Mouse (Mus musculus) embryonic facial prominence, embryonic 10.5 days (tissue): ENCODE results near the gene Pdgfa. TPM values are rescaled to one million over a fixed set of nuclear protein-coding genes. Genes with fewer than 3 reads are reported as not detected.

ENCODE experiments used
- DNase-seq: peaks from one replicate; pipeline ENCODE4 v3.0.0-alpha.2; 2017; ENCODE audit warnings: low spot score
- H3K27ac ChIP-seq: fragments of 300-500 bp; sonication (generic); replicated peaks from 2 replicates; pipeline ENCODE4 v1.5.1; 2016; ENCODE audit warnings: mild to moderate bottlenecking
- H3K27me3 ChIP-seq: fragments of 300-500 bp; sonication (generic); replicated peaks from 2 replicates; pipeline ENCODE4 v1.6.1; 2016; ENCODE audit warnings: low read depth, mild to moderate bottlenecking; ENCODE audit not compliant: poor library complexity, severe bottlenecking
- H3K36me3 ChIP-seq: fragments of 300-500 bp; sonication (generic); replicated peaks from 2 replicates; pipeline ENCODE4 v1.6.1; 2016; ENCODE audit warnings: mild to moderate bottlenecking, moderate library complexity
- H3K4me1 ChIP-seq: fragments of 300-500 bp; sonication (generic); 2 replicates; pipeline ENCODE4 v1.6.1; 2016
- H3K4me3 ChIP-seq: fragments of 300-500 bp; sonication (generic); 2 replicates; pipeline ENCODE4 v1.5.1; 2016; ENCODE audit warnings: mild to moderate bottlenecking, moderate library complexity
- H3K9me3 ChIP-seq: fragments of 300-500 bp; sonication (generic); 2 replicates; pipeline ENCODE4 v1.6.1; 2016; ENCODE audit warnings: mild to moderate bottlenecking
- WGBS: fragments of 180-500 bp; shearing (Covaris S2); methylation state at CpG from one replicate; pipeline ENCODE4 v1.1.7; 2016; 5-methylcytosine and 5-hydroxymethylcytosine counted together
- polyA plus RNA-seq: library from polyadenylated mRNA; unstranded; fragments of >200 nt; fragmentation: Nextera tagmentation; extraction: Ambion mirVana; gene quantifications from 2 replicates; pipeline ENCODE4 v1.2.1, GENCODE M21; 2016

Pdgfa gene
- polyA plus RNA-seq, 1 experiment from 2014 or later = 30.8 TPM

DNA sequence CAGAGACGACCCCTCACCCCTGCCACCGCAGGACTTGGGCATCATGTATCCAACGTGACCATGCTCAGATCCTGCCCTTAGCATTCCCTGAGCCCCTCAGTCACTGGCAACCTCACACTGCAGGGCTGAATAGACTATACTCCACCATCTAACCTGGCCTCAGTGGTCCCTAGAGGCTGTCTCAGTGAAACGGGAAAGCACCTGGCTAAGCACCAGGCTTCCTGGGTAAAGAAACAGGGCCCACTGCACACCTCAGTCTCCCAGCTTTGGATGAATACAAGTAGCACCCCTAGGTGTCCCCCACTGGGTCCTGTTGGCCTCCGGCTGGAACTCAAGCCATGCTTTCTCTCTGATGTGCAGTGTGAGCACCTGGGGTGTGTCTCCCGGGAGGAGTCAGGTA, 23.7 kb downstream of the Pdgfa start:
- DNase-seq = no peak
- Histone ChIP-seq H3K27ac (no peak overlapping the region), H3K36me3 (peaks cover 18% of the 10 kb centered on the region), H3K27me3 (no peaks in the 10 kb centered on the region), H3K4me1 (peaks cover 10% of the 10 kb centered on the region), H3K4me3 (no peak overlapping the region), H3K9me3 (no peaks in the 10 kb centered on the region)
- WGBS = 87% methylated on average over 6 of the region's 6 CpGs

DNA sequence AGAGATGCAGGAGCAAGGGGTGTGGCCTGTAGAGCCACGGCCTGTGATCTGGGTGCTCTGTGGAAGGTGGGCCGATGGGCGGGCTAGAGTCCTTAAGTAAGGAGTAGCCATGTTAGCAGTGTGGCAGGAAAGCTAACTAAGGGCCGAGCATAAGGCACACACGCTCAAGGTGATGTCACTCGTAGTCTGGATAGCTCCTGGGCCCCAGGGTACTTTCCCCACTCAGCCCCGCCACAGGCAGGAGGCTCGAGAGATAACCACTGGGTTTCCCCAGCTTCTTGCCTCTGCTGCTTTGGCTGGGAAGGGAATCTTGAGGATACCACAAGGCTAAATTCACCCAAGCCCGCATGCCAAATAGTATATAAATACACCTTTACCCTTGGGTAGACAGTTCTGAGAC, 25.8 kb downstream of the Pdgfa start:
- 80% methylated on average over 9 of the region's 9 CpGs for WGBS
- H3K4me3 ChIP-seq = no peak overlapping the region
- H3K27me3 ChIP-seq = no peaks in the 10 kb centered on the region
- H3K4me1 ChIP-seq = peaks cover 4% of the 10 kb centered on the region; the same call in 1 of the 2 replicates
- no peak overlapping the region for H3K27ac ChIP-seq
- H3K36me3 ChIP-seq = peaks cover 7% of the 10 kb centered on the region
- DNase-seq = no peak
- H3K9me3 ChIP-seq = no peaks in the 10 kb centered on the region

DNA sequence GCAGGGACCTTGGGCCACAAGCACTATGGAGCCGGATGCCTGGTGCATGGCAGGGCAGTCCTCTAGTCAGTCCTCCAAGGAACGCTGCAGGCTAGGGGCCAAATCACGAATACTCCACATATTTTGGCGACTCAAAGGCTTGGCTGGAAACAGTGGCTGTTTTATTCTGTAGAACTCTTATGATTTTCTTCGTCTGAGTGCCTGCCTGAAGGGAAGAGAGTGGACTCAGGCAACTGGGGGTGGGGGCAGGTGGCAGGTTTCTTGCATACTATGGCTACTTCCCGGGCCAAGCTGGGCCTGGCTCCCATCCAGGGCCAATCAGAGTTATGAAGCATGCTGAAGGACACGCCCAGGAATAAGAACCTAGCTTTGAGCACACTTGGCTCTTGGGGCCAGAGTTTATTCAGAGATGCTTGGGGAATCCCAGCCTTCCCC, 27.1 kb downstream of the Pdgfa start:
- no peak overlapping the region for H3K4me3 ChIP-seq
- H3K27me3 ChIP-seq = no peaks in the 10 kb centered on the region
- DNase-seq = no peak
- 68% methylated on average over 7 of the region's 7 CpGs for WGBS
- no peaks in the 10 kb centered on the region for H3K9me3 ChIP-seq
- H3K36me3 ChIP-seq = no peaks in the 10 kb centered on the region
- H3K4me1 ChIP-seq = peaks cover 16% of the 10 kb centered on the region
- no peak overlapping the region for H3K27ac ChIP-seq

DNA sequence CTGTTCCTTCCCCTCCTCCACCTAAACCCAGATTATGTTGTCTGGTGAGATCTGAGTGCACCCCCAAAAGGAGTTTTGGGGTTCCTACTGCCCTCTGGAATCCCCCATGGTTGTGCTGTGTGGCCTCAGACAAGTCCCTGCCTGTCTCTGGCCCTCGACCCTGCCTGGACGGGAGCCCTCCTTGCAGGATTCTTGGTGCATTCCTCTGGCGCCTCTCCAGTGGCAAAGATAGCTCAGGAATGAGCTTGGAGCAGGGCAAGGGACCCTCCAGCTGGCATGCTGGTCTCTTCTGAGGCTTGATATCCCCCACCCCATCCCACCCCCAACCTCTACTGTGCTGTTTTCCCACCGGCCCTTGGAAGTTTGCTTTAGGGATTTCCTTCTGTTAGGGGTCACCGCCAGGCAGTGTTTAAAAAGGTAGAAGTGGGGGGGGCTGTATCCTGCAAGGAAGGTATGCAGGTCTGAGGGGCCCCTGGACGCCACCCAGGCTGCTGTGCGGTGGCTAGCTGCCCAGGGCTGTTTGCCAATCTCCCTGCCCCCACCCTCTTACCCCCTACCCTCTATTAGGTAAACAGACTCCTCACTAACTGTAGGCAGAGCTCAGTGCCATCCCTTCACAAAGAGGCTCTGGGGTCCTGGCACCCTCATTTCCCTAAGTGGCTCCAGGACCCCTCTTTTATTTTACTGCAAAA, 31.0 kb downstream of the Pdgfa start:
- Histone ChIP-seq H3K9me3 (no peaks in the 10 kb centered on the region), H3K4me1 (peaks cover 16% of the 10 kb centered on the region), H3K36me3 (no peaks in the 10 kb centered on the region), H3K27ac (no peak overlapping the region; the same call in 1 of the 2 replicates), H3K27me3 (no peaks in the 10 kb centered on the region), H3K4me3 (no peak overlapping the region)
- WGBS = 36% methylated on average over 7 of the region's 7 CpGs
- no peak for DNase-seq

DNA sequence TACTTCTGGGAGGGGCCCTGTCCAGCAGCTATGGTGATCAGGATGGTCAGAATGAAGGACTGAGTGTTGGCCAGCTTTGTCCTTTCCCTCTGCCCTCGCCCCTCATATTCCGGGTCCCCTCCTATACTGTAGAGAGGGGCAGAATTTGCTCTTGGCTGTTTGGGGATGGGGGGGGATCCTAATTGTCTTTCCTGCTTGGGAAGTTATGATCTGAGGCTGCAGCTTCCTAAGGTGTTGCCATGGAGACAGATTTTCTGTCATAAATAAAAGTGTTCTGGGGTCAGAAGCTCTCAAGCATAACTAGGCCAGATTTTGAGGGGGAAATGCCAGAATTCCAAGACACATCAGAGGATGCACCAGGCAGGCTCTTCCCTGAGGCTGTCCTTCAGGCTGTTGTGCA, 31.6 kb downstream of the Pdgfa start:
- no peak overlapping the region for H3K4me3 ChIP-seq
- WGBS = 76% methylated on average over 2 of the region's 2 CpGs
- no peak for DNase-seq
- H3K4me1 ChIP-seq = peaks cover 16% of the 10 kb centered on the region
- no peaks in the 10 kb centered on the region for H3K27me3 ChIP-seq
- no peaks in the 10 kb centered on the region for H3K9me3 ChIP-seq
- no peak overlapping the region for H3K27ac ChIP-seq
- H3K36me3 ChIP-seq = no peaks in the 10 kb centered on the region

DNA sequence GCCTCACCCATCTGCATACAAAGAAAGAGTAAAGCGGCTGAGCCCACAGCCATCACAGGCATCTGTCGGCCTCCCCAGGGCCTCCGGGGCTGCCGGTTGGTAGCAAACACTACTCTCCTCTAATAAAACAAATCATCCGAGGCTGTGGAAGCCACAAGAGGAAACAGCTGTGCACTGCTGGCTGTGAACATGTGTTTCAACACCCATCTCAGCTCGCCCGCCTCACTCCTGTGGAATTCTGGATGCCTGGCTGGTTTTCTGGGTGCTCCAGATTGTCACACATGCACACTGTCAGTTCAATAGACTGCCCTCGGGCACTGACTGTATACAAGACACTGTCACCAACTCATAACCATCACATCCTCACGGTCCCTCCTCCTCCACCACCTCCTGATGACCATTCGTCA, 40.7 kb downstream of the Pdgfa start:
- Histone ChIP-seq H3K27me3 (no peaks in the 10 kb centered on the region), H3K36me3 (no peaks in the 10 kb centered on the region), H3K9me3 (no peaks in the 10 kb centered on the region), H3K4me3 (no peak overlapping the region), H3K4me1 (peaks cover 36% of the 10 kb centered on the region), H3K27ac (no peak overlapping the region)
- DNase-seq = no peak
- 65% methylated on average over 10 of the region's 10 CpGs for WGBS

DNA sequence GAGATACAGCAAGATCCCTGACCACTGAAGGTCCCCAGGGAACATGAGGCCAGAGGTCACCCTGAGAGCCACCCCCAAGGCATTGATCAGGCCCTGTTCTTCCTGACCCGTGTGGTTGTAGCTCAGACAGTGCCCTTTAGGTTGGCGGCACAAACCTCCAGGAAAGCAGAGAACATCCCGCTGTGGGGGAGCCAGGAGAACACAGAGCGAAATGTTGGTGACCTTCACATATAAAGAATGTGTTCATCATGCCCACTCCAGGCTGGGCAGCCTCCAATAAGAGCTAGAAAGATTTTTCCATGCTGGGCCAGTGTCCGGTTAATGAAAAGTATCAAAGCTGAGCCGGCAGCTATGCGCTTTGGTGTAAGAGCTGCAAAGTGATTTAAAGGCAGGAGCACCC, 43.2 kb downstream of the Pdgfa start:
- no peaks in the 10 kb centered on the region for H3K9me3 ChIP-seq
- peaks cover 41% of the 10 kb centered on the region for H3K4me1 ChIP-seq
- 67% methylated on average over 7 of the region's 7 CpGs for WGBS
- no peak for DNase-seq
- 0 out of 2 replicates have a peak, but pooled peaks cover 4% of the 10 kb centered on the region for H3K27me3 ChIP-seq
- no peaks in the 10 kb centered on the region for H3K36me3 ChIP-seq
- H3K4me3 ChIP-seq = no peak overlapping the region
- H3K27ac ChIP-seq = peak overlapping the region; percentile 40

DNA sequence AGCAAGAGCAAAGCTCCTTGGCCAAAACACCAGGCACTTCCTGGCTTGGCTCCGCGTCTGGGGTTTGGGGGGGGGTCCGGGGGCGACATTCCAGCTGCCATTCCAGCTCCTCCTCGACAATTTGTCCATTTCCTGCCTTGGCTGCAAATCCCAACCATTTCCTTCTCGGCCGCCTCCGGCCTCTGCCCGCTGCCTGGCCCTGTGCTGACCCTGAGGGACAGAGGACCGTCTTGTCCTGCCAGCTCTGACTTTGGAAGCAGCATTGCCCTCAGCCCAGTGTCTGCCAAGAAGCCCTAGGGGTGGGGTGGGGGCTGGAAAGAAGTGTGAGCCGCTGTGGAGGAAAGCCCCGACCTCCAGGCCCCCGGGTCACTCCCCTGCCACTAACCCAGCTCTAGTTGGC, 44.2 kb downstream of the Pdgfa start:
- Histone ChIP-seq H3K4me1 (peaks cover 47% of the 10 kb centered on the region), H3K27me3 (0 out of 2 replicates have a peak, but pooled peaks cover 4% of the 10 kb centered on the region), H3K27ac (peak overlapping the region; percentile 59), H3K36me3 (no peaks in the 10 kb centered on the region), H3K9me3 (no peaks in the 10 kb centered on the region), H3K4me3 (0 out of 2 replicates have a peak overlapping the region, but pooled peaks have one; percentile 5)
- WGBS = 31% methylated on average over 13 of the region's 13 CpGs
- peak; percentile 32 for DNase-seq

DNA sequence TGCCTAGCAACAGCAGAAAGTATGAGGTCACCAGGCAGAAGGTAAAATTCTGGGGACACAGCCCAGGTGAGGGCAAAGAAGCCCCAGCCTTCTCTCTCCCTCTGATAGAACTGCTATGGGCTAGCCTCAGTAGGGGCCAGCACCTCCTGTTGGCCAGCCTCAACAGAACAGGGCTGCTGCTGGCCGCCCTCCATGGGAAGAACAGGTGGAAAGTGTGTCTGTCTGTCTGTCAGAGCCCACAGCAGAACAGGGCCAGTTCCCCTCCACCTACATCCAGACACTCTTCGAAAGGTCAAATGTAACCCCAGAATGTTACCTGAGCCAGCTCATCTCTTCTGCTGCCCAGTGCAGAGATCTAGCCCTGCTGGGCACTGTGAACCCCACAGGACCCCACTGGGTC, 45.9 kb downstream of the Pdgfa start:
- no peak for DNase-seq
- H3K4me3 ChIP-seq = no peak overlapping the region
- no peaks in the 10 kb centered on the region for H3K9me3 ChIP-seq
- H3K4me1 ChIP-seq = peaks cover 57% of the 10 kb centered on the region
- WGBS = 88% methylated on average over 2 of the region's 2 CpGs
- H3K27me3 ChIP-seq = 0 out of 2 replicates have a peak, but pooled peaks cover 4% of the 10 kb centered on the region
- no peak overlapping the region for H3K27ac ChIP-seq
- H3K36me3 ChIP-seq = no peaks in the 10 kb centered on the region

DNA sequence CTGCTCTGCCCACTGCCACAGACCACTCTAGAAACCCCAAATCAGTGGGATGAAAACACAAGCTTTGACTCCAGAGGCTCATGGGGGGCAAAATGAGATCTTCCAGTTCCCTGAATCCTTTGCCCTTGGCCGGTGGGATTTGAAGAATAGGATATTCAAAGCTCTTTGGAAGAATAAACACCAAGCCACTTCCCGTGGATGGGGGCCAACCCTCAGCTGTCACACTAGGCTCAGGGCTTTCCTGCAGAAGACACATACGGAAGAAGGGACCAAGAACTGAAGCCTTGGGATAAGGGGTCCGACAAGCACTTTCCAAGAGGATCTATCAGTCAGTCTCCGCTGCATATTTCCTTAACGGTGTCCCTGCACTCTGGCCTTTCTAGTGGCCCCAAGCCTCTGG, 48.0 kb downstream of the Pdgfa start:
- Histone ChIP-seq H3K4me1 (peaks cover 45% of the 10 kb centered on the region), H3K27me3 (0 out of 2 replicates have a peak, but pooled peaks cover 4% of the 10 kb centered on the region), H3K4me3 (no peak overlapping the region), H3K36me3 (no peaks in the 10 kb centered on the region), H3K27ac (no peak overlapping the region), H3K9me3 (no peaks in the 10 kb centered on the region)
- no peak for DNase-seq
- WGBS = 86% methylated on average over 6 of the region's 6 CpGs

DNA sequence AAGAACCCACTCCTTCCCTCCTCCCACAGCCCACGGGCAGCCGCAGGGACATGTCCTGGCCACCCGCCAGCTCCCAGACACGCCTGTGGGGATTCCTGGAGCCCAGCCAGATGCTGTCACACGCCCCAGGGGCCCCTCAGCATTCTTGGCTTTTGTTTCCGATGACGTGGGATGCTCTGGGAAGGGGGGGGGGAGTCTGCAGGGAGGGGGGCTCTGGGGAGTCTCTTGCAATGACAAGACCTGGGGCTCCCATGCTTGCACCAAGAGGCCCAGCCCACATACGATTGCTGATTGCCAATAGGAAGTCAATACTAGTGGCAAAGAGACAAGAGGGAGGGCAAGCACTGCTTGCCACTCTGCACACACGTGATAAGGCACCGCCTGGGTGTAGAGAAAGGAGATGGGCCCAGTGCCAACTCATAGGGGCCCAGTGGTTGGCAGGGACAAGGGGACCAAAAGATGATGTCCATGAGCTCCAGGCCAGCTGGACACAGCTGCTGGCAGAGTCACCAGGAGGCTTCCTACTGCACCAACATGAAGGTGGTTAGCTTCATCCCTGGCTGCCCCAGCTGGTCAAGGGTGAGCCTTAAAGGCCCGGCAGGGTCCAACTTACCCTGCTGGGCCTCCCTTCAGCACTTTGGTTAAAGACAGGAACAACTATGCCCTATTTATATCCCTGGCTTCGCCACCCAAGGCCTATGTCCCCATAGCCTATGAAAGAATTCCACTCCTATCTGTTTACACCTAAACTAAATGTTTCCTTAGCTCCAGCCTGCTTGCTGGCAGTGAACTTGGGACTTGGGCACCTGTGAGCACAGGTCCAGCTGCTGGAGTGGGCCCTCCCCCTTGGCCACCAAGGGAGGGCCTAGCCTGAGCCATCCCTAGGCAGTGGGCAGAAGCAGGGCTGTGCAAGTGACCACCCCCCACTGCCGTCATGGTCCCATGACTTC, 48.9 kb downstream of the Pdgfa start:
- DNase-seq = peak; percentile 40
- Histone ChIP-seq H3K27me3 (0 out of 2 replicates have a peak, but pooled peaks cover 4% of the 10 kb centered on the region), H3K4me3 (no peak overlapping the region), H3K9me3 (no peaks in the 10 kb centered on the region), H3K36me3 (no peaks in the 10 kb centered on the region), H3K4me1 (peaks cover 36% of the 10 kb centered on the region), H3K27ac (peak overlapping the region; percentile 45)
- 58% methylated on average over 13 of the region's 13 CpGs for WGBS

DNA sequence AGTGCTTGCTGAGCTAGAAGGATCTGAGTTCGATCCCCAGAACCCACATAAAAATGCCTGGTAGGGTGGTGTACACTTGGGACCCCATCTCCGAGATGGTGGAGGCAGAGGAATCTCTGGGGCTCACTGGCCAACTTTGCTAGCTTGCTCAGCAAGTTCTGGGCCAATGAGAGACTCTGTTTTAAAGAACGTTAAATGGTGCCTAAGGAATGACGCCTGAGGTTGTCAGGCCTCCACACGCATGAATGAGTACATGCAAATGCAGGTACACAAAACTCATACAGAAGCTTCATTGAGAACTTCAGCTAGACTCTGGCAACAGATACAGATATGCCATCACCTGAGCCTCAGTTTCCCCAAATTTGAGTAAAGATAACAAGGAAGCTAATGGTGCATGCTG, 49.7 kb downstream of the Pdgfa start:
- Histone ChIP-seq H3K9me3 (no peaks in the 10 kb centered on the region), H3K4me3 (no peak overlapping the region), H3K27ac (no peak overlapping the region), H3K4me1 (peaks cover 29% of the 10 kb centered on the region), H3K36me3 (no peaks in the 10 kb centered on the region), H3K27me3 (0 out of 2 replicates have a peak, but pooled peaks cover 4% of the 10 kb centered on the region)
- 84% methylated on average over 5 of the region's 5 CpGs for WGBS
- no peak for DNase-seq
